Mouse (Mus musculus): ENCODE results near the gene Pum1. TPM values are rescaled to one million over a fixed set of nuclear protein-coding genes. Genes with fewer than 3 reads are reported as not detected.

Pum1 gene
- polyA plus RNA-seq, 1 experiment from 2014 or later, result 35.7 TPM

- no peaks in the 10 kb centered on the region for H3K9me3 ChIP-seq (replicated peaks; ENCODE audit: control insufficient read depth, low read length)
- ATAC-seq (ENCODE audit: low read depth), result no peak
- no peaks in the 10 kb centered on the region for H3K4me1 ChIP-seq (ENCODE audit: control insufficient read depth, low read depth, low read length)
- no peak overlapping the region for H3K9ac ChIP-seq (ENCODE audit: low read depth, low read length)
- H3K36me3 ChIP-seq (ENCODE audit: control insufficient read depth, insufficient read depth), result peaks cover 28% of the 10 kb centered on the region
- 54% methylated on average over 2 of the region's 2 CpGs for WGBS (ENCODE audit: insufficient replicate concordance)
- H3K27ac ChIP-seq (ENCODE audit: low read length), result 0 out of 2 replicates have a peak overlapping the region, but pooled peaks have one; percentile 4
- H3K4me2 ChIP-seq (ENCODE audit: low read depth, low read length), result no peak overlapping the region
- no peaks in the 10 kb centered on the region for H3K27me3 ChIP-seq (ENCODE audit: control insufficient read depth, insufficient read depth, low read depth, low read length)
- H3K4me3 ChIP-seq (ENCODE audit: low read depth, low read length), result no peak overlapping the region
These were observed 119.4 kb downstream of the Pum1 start for GRCm38 (mm10) chr4:130782492-130782891.

- no peaks in the 10 kb centered on the region for H3K4me1 ChIP-seq (ENCODE audit: control insufficient read depth, low read depth, low read length)
- no peak overlapping the region for H3K4me3 ChIP-seq (ENCODE audit: low read depth, low read length)
- no peak overlapping the region for H3K9ac ChIP-seq (ENCODE audit: low read depth, low read length)
- peaks cover 8% of the 10 kb centered on the region for H3K36me3 ChIP-seq (ENCODE audit: control insufficient read depth, insufficient read depth)
- no peak overlapping the region for H3K27ac ChIP-seq (ENCODE audit: low read length)
- no peak overlapping the region for H3K4me2 ChIP-seq (ENCODE audit: low read depth, low read length)
- H3K9me3 ChIP-seq (replicated peaks; ENCODE audit: control insufficient read depth, low read length), result no peaks in the 10 kb centered on the region
- H3K27me3 ChIP-seq (ENCODE audit: control insufficient read depth, insufficient read depth, low read depth, low read length), result no peaks in the 10 kb centered on the region
- WGBS (ENCODE audit: insufficient replicate concordance), result 26% methylated on average over 4 of the region's 4 CpGs
- ATAC-seq (ENCODE audit: low read depth), result no peak
These were observed 121.6 kb downstream of the Pum1 start for GRCm38 (mm10) chr4:130784755-130785154.

GRCm38 (mm10) chr4:130787530-130787929, 124.4 kb downstream of the Pum1 start:
- H3K4me1 ChIP-seq (ENCODE audit: control insufficient read depth, low read depth, low read length), result peaks cover 2% of the 10 kb centered on the region; the same call in 1 of the 2 replicates
- WGBS (ENCODE audit: insufficient replicate concordance), result 54% methylated on average over 5 of the region's 5 CpGs
- H3K36me3 ChIP-seq (ENCODE audit: control insufficient read depth, insufficient read depth), result no peaks in the 10 kb centered on the region
- ATAC-seq (ENCODE audit: low read depth), result 0 out of 2 replicates have a peak, but pooled peaks have one; percentile 10
- no peak overlapping the region for H3K4me2 ChIP-seq (ENCODE audit: low read depth, low read length)
- H3K4me3 ChIP-seq (ENCODE audit: low read depth, low read length), result no peak overlapping the region
- no peak overlapping the region for H3K9ac ChIP-seq (ENCODE audit: low read depth, low read length)
- H3K9me3 ChIP-seq (replicated peaks; ENCODE audit: control insufficient read depth, low read length), result no peaks in the 10 kb centered on the region
- no peak overlapping the region for H3K27ac ChIP-seq (ENCODE audit: low read length)
- peaks cover 20% of the 10 kb centered on the region for H3K27me3 ChIP-seq (ENCODE audit: control insufficient read depth, insufficient read depth, low read depth, low read length)

GRCm38 (mm10) chr4:130790180-130790579, 127.1 kb downstream of the Pum1 start:
- Histone ChIP-seq H3K27me3 (ENCODE audit: control insufficient read depth, insufficient read depth, low read depth, low read length) (peaks cover 38% of the 10 kb centered on the region), H3K9ac (ENCODE audit: low read depth, low read length) (no peak overlapping the region), H3K4me3 (ENCODE audit: low read depth, low read length) (no peak overlapping the region), H3K36me3 (ENCODE audit: control insufficient read depth, insufficient read depth) (no peaks in the 10 kb centered on the region), H3K27ac (ENCODE audit: low read length) (no peak overlapping the region), H3K4me2 (ENCODE audit: low read depth, low read length) (no peak overlapping the region), H3K4me1 (ENCODE audit: control insufficient read depth, low read depth, low read length) (peaks cover 4% of the 10 kb centered on the region), H3K9me3 (replicated peaks; ENCODE audit: control insufficient read depth, low read length) (no peaks in the 10 kb centered on the region)
- no peak; the same call in 1 of the 2 replicates for ATAC-seq (ENCODE audit: low read depth)
- WGBS (ENCODE audit: insufficient replicate concordance), result 5% methylated on average over 6 of the region's 6 CpGs

GRCm38 (mm10) chr4:130791811-130792375, 128.8 kb downstream of the Pum1 start:
- ATAC-seq (ENCODE audit: low read depth), result no peak
- Histone ChIP-seq H3K27me3 (ENCODE audit: control insufficient read depth, insufficient read depth, low read depth, low read length) (peaks cover 38% of the 10 kb centered on the region), H3K9ac (ENCODE audit: low read depth, low read length) (peak overlapping the region; percentile 9; the same call in 1 of the 2 replicates), H3K36me3 (ENCODE audit: control insufficient read depth, insufficient read depth) (no peaks in the 10 kb centered on the region), H3K27ac (ENCODE audit: low read length) (no peak overlapping the region), H3K4me3 (ENCODE audit: low read depth, low read length) (peak overlapping the region; percentile 59), H3K4me2 (ENCODE audit: low read depth, low read length) (peak overlapping the region; percentile 63), H3K9me3 (replicated peaks; ENCODE audit: control insufficient read depth, low read length) (no peaks in the 10 kb centered on the region), H3K4me1 (ENCODE audit: control insufficient read depth, low read depth, low read length) (peaks cover 4% of the 10 kb centered on the region)
- 8% methylated on average over 19 of the region's 19 CpGs for WGBS (ENCODE audit: insufficient replicate concordance)

GRCm38 (mm10) chr4:130792376-130793179, 129.5 kb downstream of the Pum1 start, which contains the start of gene Sdc3:
Sdc3 (plus strand) TSS chr4:130792537.
- H3K27ac ChIP-seq (ENCODE audit: low read length), result no peak within 1 kb of the TSS
- H3K9me3 ChIP-seq (replicated peaks; ENCODE audit: control insufficient read depth, low read length), result no peaks in the 10 kb centered on the region
- H3K4me2 ChIP-seq (ENCODE audit: low read depth, low read length), result peak within 1 kb of the TSS; percentile 63
- no peaks in the 10 kb centered on the region for H3K36me3 ChIP-seq (ENCODE audit: control insufficient read depth, insufficient read depth)
- H3K4me3 ChIP-seq (ENCODE audit: low read depth, low read length), result peak within 1 kb of the TSS; percentile 59
- H3K4me1 ChIP-seq (ENCODE audit: control insufficient read depth, low read depth, low read length), result peaks cover 4% of the 10 kb centered on the region
- ATAC-seq (ENCODE audit: low read depth), result no peak
- peaks cover 38% of the 10 kb centered on the region for H3K27me3 ChIP-seq (ENCODE audit: control insufficient read depth, insufficient read depth, low read depth, low read length)
- H3K9ac ChIP-seq (ENCODE audit: low read depth, low read length), result peak within 1 kb of the TSS; percentile 58
- 2% methylated on average over 84 of the region's 99 CpGs for WGBS (ENCODE audit: insufficient replicate concordance)

GRCm38 (mm10) chr4:130793180-130793501, 130.0 kb downstream of the Pum1 start:
- peak overlapping the region; percentile 59 for H3K4me3 ChIP-seq (ENCODE audit: low read depth, low read length)
- H3K4me2 ChIP-seq (ENCODE audit: low read depth, low read length), result 0 out of 2 replicates have a peak overlapping the region, but pooled peaks have one; percentile 63
- ATAC-seq (ENCODE audit: low read depth), result no peak
- no peaks in the 10 kb centered on the region for H3K9me3 ChIP-seq (replicated peaks; ENCODE audit: control insufficient read depth, low read length)
- H3K9ac ChIP-seq (ENCODE audit: low read depth, low read length), result peak overlapping the region; percentile 58
- WGBS (ENCODE audit: insufficient replicate concordance), result 42% methylated on average over 7 of the region's 7 CpGs
- H3K27ac ChIP-seq (ENCODE audit: low read length), result no peak overlapping the region
- H3K27me3 ChIP-seq (ENCODE audit: control insufficient read depth, insufficient read depth, low read depth, low read length), result peaks cover 38% of the 10 kb centered on the region
- no peaks in the 10 kb centered on the region for H3K36me3 ChIP-seq (ENCODE audit: control insufficient read depth, insufficient read depth)
- peaks cover 4% of the 10 kb centered on the region for H3K4me1 ChIP-seq (ENCODE audit: control insufficient read depth, low read depth, low read length)

- no peaks in the 10 kb centered on the region for H3K9me3 ChIP-seq (replicated peaks; ENCODE audit: control insufficient read depth, low read length)
- no peak overlapping the region for H3K4me2 ChIP-seq (ENCODE audit: low read depth, low read length)
- peaks cover 38% of the 10 kb centered on the region for H3K27me3 ChIP-seq (ENCODE audit: control insufficient read depth, insufficient read depth, low read depth, low read length)
- no peak overlapping the region for H3K27ac ChIP-seq (ENCODE audit: low read length)
- H3K9ac ChIP-seq (ENCODE audit: low read depth, low read length), result no peak overlapping the region
- H3K36me3 ChIP-seq (ENCODE audit: control insufficient read depth, insufficient read depth), result no peaks in the 10 kb centered on the region
- H3K4me3 ChIP-seq (ENCODE audit: low read depth, low read length), result no peak overlapping the region
- 9% methylated on average over 4 of the region's 4 CpGs for WGBS (ENCODE audit: insufficient replicate concordance)
- peaks cover 4% of the 10 kb centered on the region for H3K4me1 ChIP-seq (ENCODE audit: control insufficient read depth, low read depth, low read length)
- ATAC-seq (ENCODE audit: low read depth), result no peak
These were observed 131.7 kb downstream of the Pum1 start for GRCm38 (mm10) chr4:130794771-130795170.

GRCm38 (mm10) chr4:130795970-130796369, 132.8 kb downstream of the Pum1 start:
- Histone ChIP-seq H3K27me3 (ENCODE audit: control insufficient read depth, insufficient read depth, low read depth, low read length) (peaks cover 33% of the 10 kb centered on the region), H3K4me2 (ENCODE audit: low read depth, low read length) (no peak overlapping the region), H3K9me3 (replicated peaks; ENCODE audit: control insufficient read depth, low read length) (no peaks in the 10 kb centered on the region), H3K4me1 (ENCODE audit: control insufficient read depth, low read depth, low read length) (peaks cover 4% of the 10 kb centered on the region), H3K27ac (ENCODE audit: low read length) (no peak overlapping the region), H3K36me3 (ENCODE audit: control insufficient read depth, insufficient read depth) (no peaks in the 10 kb centered on the region), H3K9ac (ENCODE audit: low read depth, low read length) (no peak overlapping the region), H3K4me3 (ENCODE audit: low read depth, low read length) (no peak overlapping the region)
- WGBS (ENCODE audit: insufficient replicate concordance), result 76% methylated on average over 6 of the region's 6 CpGs
- no peak for ATAC-seq (ENCODE audit: low read depth)

Data from liver, embryonic 16.5 days (tissue).